Mouse (Mus musculus): ENCODE results near the gene Phkb. TPM values are rescaled to one million over a fixed set of nuclear protein-coding genes. Genes with fewer than 3 reads are reported as not detected.

Gene Phkb
- total and polyA plus RNA-seq, 3 experiments: 20.9 to 25.4 (median 23.5) TPM

GRCm38 (mm10) chr8:86006485-86006884, 165.7 kb downstream of the Phkb start:
- dilution Hi-C loops (cut with MboI; ENCODE audit: extremely low pct_ligation_motif_present, extremely low pct_unique_long_range_greater_than_20kb, low sequenced_read_pairs): no loop called here
- in situ Hi-C loops (cut with MboI; ENCODE audit: low pct_ligation_motif_present, low pct_unique_long_range_greater_than_20kb, low sequenced_read_pairs): no loop called here

DNA sequence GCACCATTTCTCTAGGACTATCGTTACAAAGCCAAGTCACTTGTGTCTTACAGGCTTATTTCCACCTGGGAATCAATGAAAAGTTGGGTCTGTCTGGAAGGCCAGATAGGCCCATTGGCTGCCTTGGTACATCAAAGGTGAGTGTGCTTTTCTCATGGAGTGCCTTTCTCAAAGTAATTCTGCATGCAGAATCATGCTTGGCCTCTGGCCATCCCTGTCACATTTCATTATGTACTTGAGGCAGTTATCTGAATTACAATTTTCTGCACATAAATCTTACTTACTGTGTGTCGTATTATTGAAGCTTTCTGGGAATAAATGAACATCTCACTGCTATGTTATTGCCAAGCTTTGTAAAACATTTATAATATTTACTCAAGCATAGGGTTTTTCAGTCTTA, 176.0 kb downstream of the Phkb start:
- H3K27me3 ChIP-seq (replicated peaks): no peaks in the 10 kb centered on the region
- no peak overlapping the region for H3K4me2 ChIP-seq (ENCODE audit: insufficient read depth, low read depth, poor library complexity, severe bottlenecking)
- H3K9me3 ChIP-seq (replicated peaks; ENCODE audit: low read length): no peaks in the 10 kb centered on the region
- no peak overlapping the region for H3K27ac ChIP-seq (ENCODE audit: insufficient read depth, low read depth)
- H3K36me3 ChIP-seq (replicated peaks in 1 of 2; ENCODE audit: control insufficient read depth in 1 of 2, insufficient read depth in 1 of 2, low read length in 1 of 2): peaks cover 8 to 41% of the 10 kb centered on the region in 2 experiments
- DNase-seq (ENCODE audit: extremely low read depth): no peak
- H3K4me1 ChIP-seq (ENCODE audit: control insufficient read depth in 1 of 2, insufficient read depth in 2 of 2): no peaks in the 10 kb centered on the region
- TF ChIP-seq ZMIZ1 (IDR thresholded peaks at IDR 0.05; ENCODE audit: low read depth, low read length): no peak
- TF ChIP-seq TBP (conservative IDR thresholded peaks at IDR 0.05; ENCODE audit: low read depth, low read length): no peak
- TF ChIP-seq E2F4 (IDR thresholded peaks at IDR 0.05; ENCODE audit: insufficient replicate concordance, low read depth, low read length): no peak
- no peak for TF ChIP-seq JUND (conservative IDR thresholded peaks at IDR 0.05; ENCODE audit: low read depth, low read length)
- no peak for TF ChIP-seq MAFK (IDR thresholded peaks at IDR 0.05; ENCODE audit: insufficient replicate concordance, low read length)
- no peak for TF ChIP-seq MEF2A (IDR thresholded peaks at IDR 0.05; ENCODE audit: borderline replicate concordance, low read depth, low read length)
- TF ChIP-seq NELFE (IDR thresholded peaks at IDR 0.05; ENCODE audit: low read depth, low read length): no peak
- no peak for TF ChIP-seq IRF4 (IDR thresholded peaks at IDR 0.05; ENCODE audit: low read depth, low read length)
- no peak for TF ChIP-seq SIN3A (IDR thresholded peaks at IDR 0.05; ENCODE audit: low read length)
- no peak for TF ChIP-seq ELF1 (IDR thresholded peaks at IDR 0.05; ENCODE audit: low read depth, low read length)
- TF ChIP-seq BHLHE40 (IDR thresholded peaks at IDR 0.05; ENCODE audit: low read depth, low read length): no peak
- no peak overlapping the region for H3K9ac ChIP-seq (ENCODE audit: insufficient read depth, low read depth)
- in situ Hi-C loops (cut with MboI; ENCODE audit: low pct_ligation_motif_present, low pct_unique_long_range_greater_than_20kb, low sequenced_read_pairs) (no loop called here), dilution Hi-C loops (cut with MboI; ENCODE audit: extremely low pct_ligation_motif_present, extremely low pct_unique_long_range_greater_than_20kb, low sequenced_read_pairs) (no loop called here)
- H3K4me3 ChIP-seq (replicated peaks in 1 of 3; ENCODE audit: low read depth in 2 of 3, low read length in 2 of 3, poor library complexity in 1 of 3): no peak overlapping the region
- H3K79me2 ChIP-seq (replicated peaks; ENCODE audit: control insufficient read depth, extremely low read depth, insufficient read depth, poor library complexity, severe bottlenecking): no peaks in the 10 kb centered on the region

More at GRCm38 (mm10) chr8:86006485-86006884, 165.7 kb downstream of the Phkb start:
- H3K27me3 ChIP-seq (replicated peaks): no peaks in the 10 kb centered on the region
- peaks cover 0 to 2% of the 10 kb centered on the region in 2 experiments for H3K36me3 ChIP-seq (replicated peaks in 1 of 2; ENCODE audit: control insufficient read depth in 1 of 2, insufficient read depth in 1 of 2, low read length in 1 of 2)
- TF ChIP-seq NRF1 (IDR thresholded peaks at IDR 0.05; ENCODE audit: low read depth, low read length) (no peak), ZC3H11A (IDR thresholded peaks at IDR 0.05; ENCODE audit: low read depth, low read length) (no peak), CHD1 (IDR thresholded peaks at IDR 0.05; ENCODE audit: low read depth, low read length) (no peak), UBTF (IDR thresholded peaks at IDR 0.05; ENCODE audit: low read depth, low read length) (no peak), ZNF384 (IDR thresholded peaks at IDR 0.05; ENCODE audit: low read depth, low read length) (no peak), TBP (conservative IDR thresholded peaks at IDR 0.05; ENCODE audit: low read depth, low read length) (no peak), MXI1 (IDR thresholded peaks at IDR 0.05; ENCODE audit: low read depth, low read length) (no peak)
- no peak overlapping the region for H3K4me2 ChIP-seq (ENCODE audit: insufficient read depth, low read depth, poor library complexity, severe bottlenecking)
- no peak for DNase-seq (ENCODE audit: extremely low read depth)
- peaks cover 2 to 10% of the 10 kb centered on the region in 2 experiments; a peak in 3 of 4 replicates for H3K4me1 ChIP-seq (ENCODE audit: control insufficient read depth in 1 of 2, insufficient read depth in 2 of 2)
- H3K9ac ChIP-seq (ENCODE audit: insufficient read depth, low read depth): no peak overlapping the region
- H3K4me3 ChIP-seq (replicated peaks in 1 of 3; ENCODE audit: low read depth in 2 of 3, low read length in 2 of 3, poor library complexity in 1 of 3): no peak overlapping the region
- H3K9me3 ChIP-seq (replicated peaks; ENCODE audit: low read length): no peaks in the 10 kb centered on the region
- no peaks in the 10 kb centered on the region for H3K79me2 ChIP-seq (replicated peaks; ENCODE audit: control insufficient read depth, extremely low read depth, insufficient read depth, poor library complexity, severe bottlenecking)
- H3K27ac ChIP-seq (ENCODE audit: insufficient read depth, low read depth): no peak overlapping the region
